Mouse (Mus musculus) CH12.LX (cell line): ENCODE data around the gene Olfr1331. TPM values are rescaled to one million over a fixed set of nuclear protein-coding genes. Genes with fewer than 3 reads are reported as not detected.

Experiments
- DNase-seq: peaks from one replicate; pipeline ENCODE4 v3.0.0-alpha.2; 2013; ENCODE audit errors: extremely low read depth
- H3K27ac ChIP-seq: 2 replicates; pipeline ENCODE4 v1.5.1; 2012; ENCODE audit warnings: low read depth, mild to moderate bottlenecking, control low read depth, moderate library complexity; ENCODE audit not compliant: insufficient read depth
- H3K27me3 ChIP-seq: replicated peaks from 2 replicates; pipeline ENCODE3; 2012; ENCODE audit warnings: inconsistent platforms
- H3K36me3 ChIP-seq, 2 experiments: replicated peaks in 1 of 2; 2 replicates each; pipeline versions ENCODE3 to v1.6.1; 2012; ENCODE audit warnings: inconsistent platforms in 1 of 2, low read length in 1 of 2, mild to moderate bottlenecking in 1 of 2, mixed read lengths in 1 of 2, moderate library complexity in 1 of 2; ENCODE audit not compliant: control insufficient read depth in 1 of 2, insufficient read depth in 1 of 2
- H3K4me1 ChIP-seq, 2 experiments: 2 replicates each; pipeline ENCODE4 v1.6.1; 2012; ENCODE audit warnings: inconsistent platforms in 1 of 2, moderate library complexity in 1 of 2; ENCODE audit not compliant: insufficient read depth in 2 of 2, control insufficient read depth in 1 of 2
- H3K4me2 ChIP-seq: 2 replicates; pipeline ENCODE4 v1.6.1; 2012; ENCODE audit warnings: low read depth, mild to moderate bottlenecking, control low read depth; ENCODE audit not compliant: poor library complexity, insufficient read depth, severe bottlenecking
- H3K4me3 ChIP-seq, 3 experiments: fragments of 150-350 bp in 1 of 3; sonication (generic) in 1 of 3; replicated peaks in 1 of 3; 2 replicates each; pipeline versions ENCODE3 to v1.5.1; 2011 to 2012; ENCODE audit warnings: low read depth in 2 of 3, low read length in 2 of 3, mild to moderate bottlenecking in 2 of 3, moderate library complexity in 2 of 3, control low read depth in 1 of 3, improper control_type of control experiment in 1 of 3, inconsistent platforms in 1 of 3, mixed read lengths in 1 of 3; ENCODE audit not compliant: poor library complexity in 1 of 3
- H3K79me2 ChIP-seq: replicated peaks from 2 replicates; pipeline ENCODE4 v1.6.1; 2012; ENCODE audit warnings: mild to moderate bottlenecking, moderate library complexity; ENCODE audit not compliant: control insufficient read depth, poor library complexity, insufficient read depth, severe bottlenecking; ENCODE audit errors: extremely low read depth
- H3K9ac ChIP-seq: 2 replicates; pipeline ENCODE4 v1.6.1; 2012; ENCODE audit warnings: low read depth, mild to moderate bottlenecking, control low read depth, moderate library complexity; ENCODE audit not compliant: insufficient read depth
- H3K9me3 ChIP-seq: replicated peaks from 2 replicates; pipeline ENCODE3; 2012; ENCODE audit warnings: low read length, inconsistent platforms, mixed read lengths
- BHLHE40 ChIP-seq: IDR thresholded peaks from 2 replicates; pipeline ENCODE4 v1.6.1; 2011; ENCODE audit warnings: mild to moderate bottlenecking, low read depth, low read length, improper control_type of control experiment
- CHD1 ChIP-seq: IDR thresholded peaks from 2 replicates; pipeline ENCODE4 v1.6.1; 2012; ENCODE audit warnings: low read depth, low read length, improper control_type of control experiment, inconsistent platforms
- CHD2 ChIP-seq: IDR thresholded peaks from 2 replicates; pipeline ENCODE4 v1.6.1; 2011; ENCODE audit warnings: low read length, improper control_type of control experiment
- CTCF ChIP-seq, 2 experiments: IDR thresholded peaks in 1 of 2; conservative IDR thresholded peaks in 1 of 2; 2 replicates each; pipeline ENCODE4 v1.5.1; 2011 to 2012; ENCODE audit warnings: low read depth in 2 of 2, low read length in 2 of 2, improper control_type of control experiment in 1 of 2, inconsistent platforms in 1 of 2, mild to moderate bottlenecking in 1 of 2, moderate library complexity in 1 of 2
- ELF1 ChIP-seq: IDR thresholded peaks from 2 replicates; pipeline ENCODE4 v1.6.1; 2014; ENCODE audit warnings: low read depth, mild to moderate bottlenecking, inconsistent platforms, low read length, improper control_type of control experiment
- EP300 ChIP-seq: IDR thresholded peaks from 2 replicates; pipeline ENCODE4 v1.6.1; 2011; ENCODE audit warnings: low read length, improper control_type of control experiment
- ETS1 ChIP-seq: conservative IDR thresholded peaks from 2 replicates; pipeline ENCODE4 v1.6.1; 2012; ENCODE audit warnings: low read depth, mild to moderate bottlenecking, inconsistent platforms, low read length, improper control_type of control experiment, moderate library complexity
- GABPA ChIP-seq: IDR thresholded peaks from 2 replicates; pipeline ENCODE4 v1.6.1; 2012; ENCODE audit warnings: low read depth, low read length, improper control_type of control experiment, inconsistent platforms; ENCODE audit not compliant: insufficient replicate concordance
- HCFC1 ChIP-seq: IDR thresholded peaks from 2 replicates; pipeline ENCODE4 v1.6.1; 2012; ENCODE audit warnings: low read depth, mild to moderate bottlenecking, inconsistent platforms, low read length, improper control_type of control experiment
- JUN ChIP-seq: IDR thresholded peaks from 2 replicates; pipeline ENCODE4 v1.6.1; 2011; ENCODE audit warnings: low read depth, mild to moderate bottlenecking, low read length, improper control_type of control experiment, moderate library complexity; ENCODE audit not compliant: insufficient read depth
- JUND ChIP-seq: conservative IDR thresholded peaks from 2 replicates; pipeline ENCODE4 v1.6.1; 2011; ENCODE audit warnings: low read depth, low read length, improper control_type of control experiment
- KAT2A ChIP-seq: IDR thresholded peaks from 2 replicates; pipeline ENCODE4 v1.6.1; 2012; ENCODE audit warnings: low read length, improper control_type of control experiment, inconsistent platforms; ENCODE audit not compliant: insufficient replicate concordance
- MAZ ChIP-seq: IDR thresholded peaks from 2 replicates; pipeline ENCODE4 v1.6.1; 2012; ENCODE audit warnings: low read depth, mild to moderate bottlenecking, inconsistent platforms, low read length, improper control_type of control experiment, moderate library complexity
- MXI1 ChIP-seq: IDR thresholded peaks from 2 replicates; pipeline ENCODE4 v1.6.1; 2011; ENCODE audit warnings: mild to moderate bottlenecking, low read depth, low read length, improper control_type of control experiment
- MYC ChIP-seq: IDR thresholded peaks from 2 replicates; pipeline ENCODE4 v1.6.1; 2011; ENCODE audit warnings: low read depth, mild to moderate bottlenecking, improper control_type of control experiment, low read length
- NELFE ChIP-seq: IDR thresholded peaks from 2 replicates; pipeline ENCODE4 v1.6.1; 2011; ENCODE audit warnings: low read depth, low read length, improper control_type of control experiment
- NRF1 ChIP-seq: IDR thresholded peaks from 2 replicates; pipeline ENCODE4 v1.6.1; 2014; ENCODE audit warnings: low read depth, mild to moderate bottlenecking, inconsistent platforms, low read length, improper control_type of control experiment, moderate library complexity
- POLR2A ChIP-seq: IDR thresholded peaks from 2 replicates; pipeline ENCODE4 v1.6.1; 2011; ENCODE audit warnings: low read depth, mild to moderate bottlenecking, improper control_type of control experiment, low read length
- POLR2AphosphoS2 ChIP-seq: IDR thresholded peaks from 2 replicates; pipeline ENCODE4 v1.6.1; 2011; ENCODE audit warnings: low read depth, low read length, improper control_type of control experiment
- RAD21 ChIP-seq: IDR thresholded peaks from 2 replicates; pipeline ENCODE4 v1.6.1; 2011; ENCODE audit warnings: low read depth, mild to moderate bottlenecking, low read length, improper control_type of control experiment, moderate library complexity
- TBP ChIP-seq: conservative IDR thresholded peaks from 2 replicates; pipeline ENCODE4 v1.6.1; 2011; ENCODE audit warnings: low read depth, low read length, improper control_type of control experiment
- UBTF ChIP-seq: IDR thresholded peaks from 2 replicates; pipeline ENCODE4 v1.6.1; 2012; ENCODE audit warnings: low read depth, mild to moderate bottlenecking, inconsistent platforms, low read length, improper control_type of control experiment, moderate library complexity
- USF1 ChIP-seq: IDR thresholded peaks from 2 replicates; pipeline ENCODE4 v1.6.1; 2014; ENCODE audit warnings: low read depth, mild to moderate bottlenecking, inconsistent platforms, low read length, improper control_type of control experiment
- USF2 ChIP-seq: conservative IDR thresholded peaks from 2 replicates; pipeline ENCODE4 v1.6.1; 2011; ENCODE audit warnings: low read depth, low read length, improper control_type of control experiment
- ZC3H11A ChIP-seq: IDR thresholded peaks from 2 replicates; pipeline ENCODE4 v1.6.1; 2012; ENCODE audit warnings: low read depth, mild to moderate bottlenecking, inconsistent platforms, low read length, improper control_type of control experiment
- ZKSCAN1 ChIP-seq: IDR thresholded peaks from 2 replicates; pipeline ENCODE4 v1.6.1; 2012; ENCODE audit warnings: low read depth, inconsistent platforms, low read length, improper control_type of control experiment, borderline replicate concordance
- ZMIZ1 ChIP-seq: IDR thresholded peaks from 2 replicates; pipeline ENCODE4 v1.6.1; 2012; ENCODE audit warnings: low read depth, mild to moderate bottlenecking, inconsistent platforms, low read length, improper control_type of control experiment
- dilution Hi-C: fragments of 300-500 bp; cut with MboI; formaldehyde crosslinking; loops from 2 replicates; pipeline ENCODE4 v1.14.3; 2020; ENCODE audit warnings: low sequenced_read_pairs; ENCODE audit not compliant: extremely low pct_unique_long_range_greater_than_20kb, extremely low pct_ligation_motif_present
- in situ Hi-C: fragments of 300-500 bp; cut with MboI; formaldehyde crosslinking; loops from 3 replicates; pipeline ENCODE4 v1.14.3; 2019; ENCODE audit warnings: low sequenced_read_pairs, low pct_ligation_motif_present, low pct_unique_long_range_greater_than_20kb, mixed read lengths
- polyA plus RNA-seq: library from polyadenylated mRNA; unstranded; fragments of >175 nt; gene quantifications from 2 replicates; pipeline ENCODE4 v1.2.1, GENCODE M21; 2012; ENCODE audit warnings: low read depth; ENCODE audit not compliant: insufficient read length
- total RNA-seq, 2 experiments: library from RNA; depleted of rRNA; stranded (reverse); fragments of 300-350 nt in 1 of 2; fragments of >200 nt in 1 of 2; gene quantifications; 2 replicates each; pipeline ENCODE4 v1.2.3; 2012 to 2014

Olfr1331 gene
- total and polyA plus RNA-seq, 3 experiments = 0.08 to 0.26 TPM; not detected in 1

DNA sequence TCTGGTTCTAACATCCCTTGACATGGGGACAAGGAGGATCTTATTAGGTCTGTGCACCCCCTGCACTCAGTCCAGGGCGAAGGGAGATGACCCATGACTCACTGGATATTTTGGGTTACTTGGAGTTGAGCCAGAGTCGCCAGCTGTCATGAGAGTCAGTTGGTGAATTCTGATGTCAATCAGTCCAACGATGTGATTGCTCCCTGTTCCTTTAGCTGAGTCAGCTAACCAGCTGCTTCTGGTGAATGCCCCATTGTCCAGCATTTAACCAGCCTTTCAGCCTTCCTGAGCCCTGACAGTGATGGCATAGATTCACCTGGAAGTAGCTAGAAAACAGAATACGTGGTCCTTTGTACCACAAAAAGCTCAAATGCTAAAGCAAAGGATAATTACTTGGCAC, 1.7 kb upstream of the Olfr1331 start:
- H3K27ac ChIP-seq = no peak overlapping the region
- H3K27me3 ChIP-seq = no peaks in the 10 kb centered on the region
- in situ Hi-C loops (loop anchor here (5.0 kb wide), 2 partner anchors 45 to 65 kb away; no protein-coding TSS in a partner anchor), dilution Hi-C loops (no loop called here)
- TF ChIP-seq NRF1 = no peak
- TF ChIP-seq EP300 = no peak
- no peak for TF ChIP-seq POLR2A
- TF ChIP-seq ZMIZ1 = no peak
- TF ChIP-seq POLR2AphosphoS2 = no peak
- TF ChIP-seq ZC3H11A = no peak
- TF ChIP-seq JUND = no peak
- TF ChIP-seq CHD1 = no peak
- no peak for TF ChIP-seq GABPA
- TF ChIP-seq HCFC1 = no peak
- no peak for TF ChIP-seq USF2
- no peak for TF ChIP-seq MAZ
- TF ChIP-seq NELFE = no peak
- no peaks in the 10 kb centered on the region for H3K79me2 ChIP-seq
- DNase-seq = no peak
- H3K4me1 ChIP-seq = no peaks in the 10 kb centered on the region
- no peaks in the 10 kb centered on the region for H3K36me3 ChIP-seq
- H3K9ac ChIP-seq = no peak overlapping the region
- no peak overlapping the region for H3K4me2 ChIP-seq
- no peaks in the 10 kb centered on the region for H3K9me3 ChIP-seq
- no peak overlapping the region for H3K4me3 ChIP-seq

DNA sequence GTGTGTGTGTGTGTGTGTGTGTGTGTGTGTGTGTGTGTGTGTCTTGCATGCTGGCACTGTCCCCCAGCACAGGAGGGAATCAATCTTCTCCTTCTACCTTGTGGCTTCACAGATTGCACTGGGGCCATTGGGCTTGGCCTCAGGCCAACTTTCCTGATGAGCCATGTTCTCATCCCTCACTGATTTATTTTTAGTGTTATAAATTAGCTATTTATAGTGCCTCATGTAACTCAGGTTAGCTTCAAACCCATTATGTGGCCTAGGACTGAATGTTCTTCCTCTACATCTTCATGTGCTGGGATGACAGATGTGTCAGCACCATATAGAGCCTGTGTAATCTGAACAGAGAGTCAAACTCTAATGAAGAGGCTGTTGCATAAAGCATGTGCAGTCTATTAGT, 3.1 kb downstream of the Olfr1331 start:
- TF ChIP-seq RAD21 (no peak), ZKSCAN1 (no peak), MXI1 (no peak), CTCF (conservative IDR thresholded peaks at IDR 0.05 in 1 of 2, IDR thresholded peaks at IDR 0.05 in 1 of 2; ENCODE audit: low read depth in 2 of 2, low read length in 2 of 2) (no peak), UBTF (no peak), MYC (no peak), BHLHE40 (no peak), TBP (no peak), USF1 (no peak), CHD1 (no peak), ELF1 (no peak), JUN (no peak), KAT2A (no peak), JUND (no peak), ETS1 (no peak), CHD2 (no peak), EP300 (no peak)
- TF ChIP-seq, all 38 proteins: peak for 0
- H3K36me3 ChIP-seq = no peaks in the 10 kb centered on the region
- dilution Hi-C loops = no loop called here

More for the DNA sequence above, 3.1 kb downstream of the Olfr1331 start:
- Histone ChIP-seq H3K27me3 (no peaks in the 10 kb centered on the region), H3K9me3 (no peaks in the 10 kb centered on the region), H3K27ac (no peak overlapping the region; the same call in 1 of the 2 replicates), H3K9ac (no peak overlapping the region), H3K79me2 (no peaks in the 10 kb centered on the region), H3K4me2 (no peak overlapping the region), H3K4me3 (no peak overlapping the region), H3K4me1 (no peaks in the 10 kb centered on the region)
- DNase-seq = no peak
- in situ Hi-C loops = no loop called here
